Mouse (Mus musculus) MEL (cell line): ENCODE results near the gene Tox4. TPM values are rescaled to one million over a fixed set of nuclear protein-coding genes. Genes with fewer than 3 reads are reported as not detected.

Source experiments
- DNase-seq: peaks from one replicate; pipeline ENCODE4 v3.0.0; 2011; ENCODE audit warnings: low read depth, low spot score
- H3K27ac ChIP-seq: 2 replicates; pipeline ENCODE4 v1.5.1; 2012; ENCODE audit warnings: low read depth, mild to moderate bottlenecking, control low read depth, low read length, moderate library complexity; ENCODE audit not compliant: control insufficient read depth
- H3K27me3 ChIP-seq, 2 experiments: fragments of 150-350 bp in 1 of 2; sonication (generic) in 1 of 2; 2 replicates each; pipeline ENCODE4 v1.6.1; 2012; ENCODE audit warnings: low read length in 2 of 2, mild to moderate bottlenecking in 2 of 2, improper control_type of control experiment in 1 of 2, moderate library complexity in 1 of 2; ENCODE audit not compliant: insufficient read depth in 2 of 2, control insufficient read depth in 1 of 2
- H3K36me3 ChIP-seq, 2 experiments: 2 replicates each; pipeline ENCODE4 v1.6.1; 2012 to 2014; ENCODE audit warnings: low read length in 2 of 2, improper control_type of control experiment in 1 of 2, inconsistent platforms in 1 of 2, mild to moderate bottlenecking in 1 of 2; ENCODE audit not compliant: insufficient read depth in 2 of 2, control insufficient read depth in 1 of 2
- H3K4me1 ChIP-seq, 2 experiments: fragments of 150-350 bp in 1 of 2; sonication (generic) in 1 of 2; 2 replicates each; pipeline ENCODE4 v1.6.1; 2012; ENCODE audit warnings: low read length in 2 of 2, improper control_type of control experiment in 1 of 2, mild to moderate bottlenecking in 1 of 2; ENCODE audit not compliant: insufficient read depth in 2 of 2, control insufficient read depth in 1 of 2
- H3K4me3 ChIP-seq, 2 experiments: fragments of 150-350 bp in 1 of 2; sonication (generic) in 1 of 2; 2 replicates each; pipeline ENCODE4 v1.5.1; 2012; ENCODE audit warnings: low read depth in 2 of 2, low read length in 2 of 2, mild to moderate bottlenecking in 2 of 2, moderate library complexity in 2 of 2, control low read depth in 1 of 2, improper control_type of control experiment in 1 of 2; ENCODE audit not compliant: control insufficient read depth in 1 of 2, insufficient read depth in 1 of 2
- H3K79me2 ChIP-seq: 2 replicates; pipeline ENCODE4 v1.6.1; 2012; ENCODE audit warnings: mild to moderate bottlenecking, low read length, moderate library complexity; ENCODE audit not compliant: control insufficient read depth, poor library complexity, insufficient read depth
- H3K9ac ChIP-seq: 2 replicates; pipeline ENCODE4 v1.6.1; 2012; ENCODE audit warnings: low read depth, mild to moderate bottlenecking, control low read depth, low read length, moderate library complexity; ENCODE audit not compliant: control insufficient read depth, poor library complexity, severe bottlenecking
- H3K9me3 ChIP-seq: fragments of 150-350 bp; sonication (generic); replicated peaks from 2 replicates; pipeline ENCODE4 v1.6.1; 2012; ENCODE audit warnings: mild to moderate bottlenecking, low read length, improper control_type of control experiment, moderate library complexity; ENCODE audit not compliant: insufficient read depth
- BHLHE40 ChIP-seq: IDR thresholded peaks from 2 replicates; pipeline ENCODE4 v1.6.1; 2012; ENCODE audit warnings: low read depth, mild to moderate bottlenecking, inconsistent platforms, low read length, improper control_type of control experiment, borderline replicate concordance
- CHD1 ChIP-seq: IDR thresholded peaks from 2 replicates; pipeline ENCODE4 v1.6.1; 2012; ENCODE audit warnings: low read depth, mild to moderate bottlenecking, inconsistent platforms, low read length, improper control_type of control experiment
- CHD2 ChIP-seq: IDR thresholded peaks from 2 replicates; pipeline ENCODE4 v1.6.1; 2011; ENCODE audit warnings: low read length, improper control_type of control experiment
- CTCF ChIP-seq, 3 experiments: IDR thresholded peaks in 2 of 3; conservative IDR thresholded peaks in 1 of 3; 2 replicates each; pipeline ENCODE4 v1.5.1; 2011 to 2012; ENCODE audit warnings: low read length in 3 of 3, low read depth in 2 of 3, mild to moderate bottlenecking in 2 of 3, improper control_type of control experiment in 1 of 3, inconsistent platforms in 1 of 3, mixed read lengths in 1 of 3, moderate library complexity in 1 of 3; ENCODE audit not compliant: control insufficient read depth in 1 of 3, insufficient read depth in 1 of 3, poor library complexity in 1 of 3, severe bottlenecking in 1 of 3
- E2F4 ChIP-seq: IDR thresholded peaks from 2 replicates; pipeline ENCODE4 v1.6.1; 2011; ENCODE audit warnings: low read depth, low read length, improper control_type of control experiment, borderline replicate concordance
- ELF1 ChIP-seq: IDR thresholded peaks from 2 replicates; pipeline ENCODE4 v1.6.1; 2014; ENCODE audit warnings: low read depth, mild to moderate bottlenecking, inconsistent platforms, low read length, improper control_type of control experiment, moderate library complexity
- EP300 ChIP-seq, 2 experiments: IDR thresholded peaks; 2 replicates each; pipeline ENCODE4 v1.6.1; 2011; ENCODE audit warnings: improper control_type of control experiment in 2 of 2, low read length in 2 of 2, low read depth in 1 of 2, mild to moderate bottlenecking in 1 of 2
- ETS1 ChIP-seq: IDR thresholded peaks from 2 replicates; pipeline ENCODE4 v1.6.1; 2012; ENCODE audit warnings: low read depth, mild to moderate bottlenecking, inconsistent platforms, low read length, improper control_type of control experiment, moderate library complexity
- GATA1 ChIP-seq: IDR thresholded peaks from 2 replicates; pipeline ENCODE4 v1.6.1; 2011; ENCODE audit warnings: low read depth, low read length, improper control_type of control experiment
- JUND ChIP-seq: IDR thresholded peaks from 2 replicates; pipeline ENCODE4 v1.6.1; 2011; ENCODE audit warnings: low read depth, mild to moderate bottlenecking, improper control_type of control experiment, low read length
- MAFK ChIP-seq: IDR thresholded peaks from 2 replicates; pipeline ENCODE4 v1.6.1; 2011; ENCODE audit warnings: low read depth, mild to moderate bottlenecking, low read length, improper control_type of control experiment, borderline replicate concordance
- MAX ChIP-seq: IDR thresholded peaks from 2 replicates; pipeline ENCODE4 v1.6.1; 2011; ENCODE audit warnings: low read length, improper control_type of control experiment
- MAZ ChIP-seq: IDR thresholded peaks from 2 replicates; pipeline ENCODE4 v1.6.1; 2012; ENCODE audit warnings: low read depth, mild to moderate bottlenecking, inconsistent platforms, low read length, improper control_type of control experiment
- MEF2A ChIP-seq: IDR thresholded peaks from 2 replicates; pipeline ENCODE4 v1.6.1; 2014; ENCODE audit warnings: low read depth, mild to moderate bottlenecking, inconsistent platforms, low read length, improper control_type of control experiment; ENCODE audit not compliant: poor library complexity, insufficient replicate concordance, severe bottlenecking; ENCODE audit errors: extremely low read depth
- MXI1 ChIP-seq: IDR thresholded peaks from 2 replicates; pipeline ENCODE4 v1.6.1; 2011; ENCODE audit warnings: mild to moderate bottlenecking, low read depth, low read length, improper control_type of control experiment
- MYB ChIP-seq: IDR thresholded peaks from 2 replicates; pipeline ENCODE4 v1.6.1; 2011; ENCODE audit warnings: mild to moderate bottlenecking, low read depth, low read length, improper control_type of control experiment
- NELFE ChIP-seq: IDR thresholded peaks from 2 replicates; pipeline ENCODE4 v1.6.1; 2011; ENCODE audit warnings: low read depth, low read length, improper control_type of control experiment
- NRF1 ChIP-seq: IDR thresholded peaks from 2 replicates; pipeline ENCODE4 v1.6.1; 2014; ENCODE audit warnings: low read depth, mild to moderate bottlenecking, inconsistent platforms, low read length, improper control_type of control experiment, moderate library complexity; ENCODE audit not compliant: poor library complexity, insufficient read depth, severe bottlenecking
- POLR2AphosphoS2 ChIP-seq: IDR thresholded peaks from 2 replicates; pipeline ENCODE4 v1.6.1; 2011; ENCODE audit warnings: low read length, improper control_type of control experiment
- POLR2AphosphoS5 ChIP-seq: IDR thresholded peaks from 2 replicates; pipeline ENCODE4 v1.6.1; 2012; ENCODE audit warnings: low read depth, borderline replicate concordance, mild to moderate bottlenecking, inconsistent platforms, low read length, moderate library complexity, mixed read lengths
- RAD21 ChIP-seq: IDR thresholded peaks from 2 replicates; pipeline ENCODE4 v1.6.1; 2011; ENCODE audit warnings: mild to moderate bottlenecking, low read depth, low read length, improper control_type of control experiment
- RCOR1 ChIP-seq: IDR thresholded peaks from 2 replicates; pipeline ENCODE4 v1.6.1; 2012; ENCODE audit warnings: low read depth, mild to moderate bottlenecking, inconsistent platforms, low read length, improper control_type of control experiment
- SIN3A ChIP-seq: IDR thresholded peaks from 2 replicates; pipeline ENCODE4 v1.6.1; 2012; ENCODE audit warnings: low read length, improper control_type of control experiment, inconsistent platforms
- SMC3 ChIP-seq: IDR thresholded peaks from 2 replicates; pipeline ENCODE4 v1.6.1; 2011; ENCODE audit warnings: low read depth, low read length, improper control_type of control experiment
- TAL1 ChIP-seq: IDR thresholded peaks from 2 replicates; pipeline ENCODE4 v1.6.1; 2012; ENCODE audit warnings: mild to moderate bottlenecking, inconsistent platforms, low read length, moderate library complexity, mixed read lengths
- TBP ChIP-seq: IDR thresholded peaks from 2 replicates; pipeline ENCODE4 v1.8.0; 2011; ENCODE audit warnings: low read depth, low read length, improper control_type of control experiment
- UBTF ChIP-seq: IDR thresholded peaks from 2 replicates; pipeline ENCODE4 v1.6.1; 2012; ENCODE audit warnings: low read depth, mild to moderate bottlenecking, inconsistent platforms, low read length, improper control_type of control experiment, moderate library complexity, borderline replicate concordance; ENCODE audit not compliant: insufficient read depth
- USF1 ChIP-seq: IDR thresholded peaks from 2 replicates; pipeline ENCODE4 v1.6.1; 2014; ENCODE audit warnings: low read depth, mild to moderate bottlenecking, inconsistent platforms, low read length, improper control_type of control experiment, moderate library complexity
- USF2 ChIP-seq, 2 experiments: IDR thresholded peaks; 2 replicates each; pipeline ENCODE4 v1.6.1; 2011 to 2012; ENCODE audit warnings: improper control_type of control experiment in 2 of 2, low read length in 2 of 2, borderline replicate concordance in 1 of 2, inconsistent platforms in 1 of 2, low read depth in 1 of 2, mild to moderate bottlenecking in 1 of 2; ENCODE audit not compliant: insufficient read depth in 1 of 2
- ZC3H11A ChIP-seq: IDR thresholded peaks from 2 replicates; pipeline ENCODE4 v1.6.1; 2012; ENCODE audit warnings: low read depth, mild to moderate bottlenecking, inconsistent platforms, low read length, improper control_type of control experiment
- ZMIZ1 ChIP-seq: IDR thresholded peaks from 2 replicates; pipeline ENCODE4 v1.6.1; 2012; ENCODE audit warnings: low read depth, mild to moderate bottlenecking, inconsistent platforms, low read length, improper control_type of control experiment, moderate library complexity
- ZNF384 ChIP-seq: IDR thresholded peaks from 2 replicates; pipeline ENCODE4 v1.6.1; 2012; ENCODE audit warnings: low read depth, mild to moderate bottlenecking, inconsistent platforms, low read length, improper control_type of control experiment
- polyA plus RNA-seq, 2 experiments: library from polyadenylated mRNA; stranded (reverse) in 1 of 2; unstranded in 1 of 2; fragments of >175 nt in 1 of 2; fragments of >200 nt in 1 of 2; gene quantifications; 2 replicates each; pipeline versions ENCODE4 v1.2.1 to v1.2.4; 2012; ENCODE audit warnings: low replicate concordance in 2 of 2, low read depth in 1 of 2; ENCODE audit not compliant: insufficient read length in 2 of 2, insufficient read depth in 1 of 2, missing spikeins in 1 of 2
- total RNA-seq: library from RNA; depleted of rRNA; stranded (reverse); fragments of 300-350 nt; gene quantifications from 2 replicates; pipeline ENCODE4 v1.2.3, GENCODE M21; 2012

The Tox4 gene
- total and polyA plus RNA-seq, 3 experiments = 35.1 to 42.2 TPM; not detected in 1

DNA sequence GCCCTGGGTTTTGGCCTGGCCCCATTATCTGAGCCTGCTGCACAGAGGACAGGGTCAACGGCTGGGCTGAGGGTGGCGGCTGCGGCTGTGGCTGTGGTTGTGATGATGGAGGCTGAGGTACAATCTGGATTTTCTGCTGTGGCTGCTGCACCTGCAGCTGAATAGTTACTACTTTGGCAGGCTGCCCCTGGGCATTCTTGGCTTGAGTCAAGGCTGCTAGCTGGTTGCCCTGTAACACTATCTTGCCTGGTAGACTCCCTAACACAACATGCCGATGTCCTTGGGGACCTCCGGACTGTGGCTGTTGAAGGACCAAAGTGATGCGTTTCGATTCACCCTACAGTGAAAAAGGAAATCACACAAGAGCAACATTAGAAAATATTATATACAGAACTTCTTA is 43.8 kb upstream of the Tox4 start:
- no peak for DNase-seq
- peaks cover 10% of the 10 kb centered on the region for H3K79me2 ChIP-seq
- no peak overlapping the region for H3K27ac ChIP-seq
- peaks cover 20 to 24% of the 10 kb centered on the region in 2 experiments for H3K36me3 ChIP-seq
- H3K4me1 ChIP-seq = peaks cover 6 to 19% of the 10 kb centered on the region in 2 experiments
- no peaks in the 10 kb centered on the region for H3K9me3 ChIP-seq
- no peak for TF ChIP-seq ZNF384
- TF ChIP-seq SMC3 = no peak
- no peak for TF ChIP-seq EP300 (IDR thresholded peaks at IDR 0.05; ENCODE audit: low read depth in 1 of 2, low read length in 2 of 2)
- TF ChIP-seq NRF1 = no peak
- no peak for TF ChIP-seq ZMIZ1
- no peak for TF ChIP-seq NELFE
- TF ChIP-seq ZC3H11A = no peak
- TF ChIP-seq UBTF = no peak
- no peak for TF ChIP-seq MEF2A
- TF ChIP-seq BHLHE40 = no peak
- no peak for TF ChIP-seq POLR2AphosphoS2
- no peak for TF ChIP-seq MAZ
- TF ChIP-seq CTCF (IDR thresholded peaks at IDR 0.05 in 2 of 3, conservative IDR thresholded peaks at IDR 0.05 in 1 of 3; ENCODE audit: control insufficient read depth in 1 of 3, insufficient read depth in 1 of 3, low read depth in 2 of 3, low read length in 3 of 3, poor library complexity in 1 of 3, severe bottlenecking in 1 of 3) = no peak
- TF ChIP-seq ETS1 = no peak
- TF ChIP-seq MYB = no peak
- TF ChIP-seq MAX = no peak
- TF ChIP-seq TBP = no peak
- no peak for TF ChIP-seq CHD1
- no peak for TF ChIP-seq JUND
- no peak for TF ChIP-seq POLR2AphosphoS5
- H3K27me3 ChIP-seq = no peaks in the 10 kb centered on the region
- H3K4me3 ChIP-seq = no peak overlapping the region
- H3K9ac ChIP-seq = no peak overlapping the region

DNA sequence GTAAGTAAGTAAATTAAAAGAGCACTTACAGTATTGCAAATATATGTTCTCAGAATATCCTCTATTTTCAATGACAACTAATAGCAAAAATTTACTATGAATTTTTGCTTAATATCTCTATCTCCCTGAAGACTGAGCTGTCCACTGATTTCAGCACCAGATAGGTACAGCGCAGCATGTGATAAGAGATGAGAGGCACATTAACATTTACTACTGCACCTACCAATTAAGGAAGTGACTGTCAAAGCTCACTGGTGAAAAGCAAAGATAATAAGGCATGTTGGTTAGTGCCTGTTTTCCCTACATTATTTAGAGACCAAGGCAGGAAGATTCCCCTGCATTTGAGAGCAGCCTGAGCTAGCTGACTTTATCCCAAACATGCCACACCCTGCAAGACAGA is 42.7 kb upstream of the Tox4 start:
- no peak overlapping the region for H3K9ac ChIP-seq
- H3K9me3 ChIP-seq = no peaks in the 10 kb centered on the region
- peaks cover 19% of the 10 kb centered on the region for H3K79me2 ChIP-seq
- no peak overlapping the region for H3K4me3 ChIP-seq
- H3K4me1 ChIP-seq = peaks cover 6 to 19% of the 10 kb centered on the region in 2 experiments
- H3K27me3 ChIP-seq = no peaks in the 10 kb centered on the region
- peak; percentile 46 for DNase-seq
- peak overlapping the region; percentile 27 for H3K27ac ChIP-seq
- peaks cover 15 to 26% of the 10 kb centered on the region in 2 experiments for H3K36me3 ChIP-seq
- no peak for TF ChIP-seq ZC3H11A
- TF ChIP-seq TBP = no peak
- peak; percentile 74 for TF ChIP-seq SIN3A
- TF ChIP-seq CHD2 = no peak
- TF ChIP-seq RCOR1 = peak; percentile 57
- no peak for TF ChIP-seq RAD21
- TF ChIP-seq NELFE = no peak
- peak; percentile 96 for TF ChIP-seq GATA1
- peak; percentile 67 to 78 for TF ChIP-seq EP300 (IDR thresholded peaks at IDR 0.05; ENCODE audit: low read depth in 1 of 2, low read length in 2 of 2)
- peak; percentile 42; the same call in 1 of the 2 replicates for TF ChIP-seq ETS1
- TF ChIP-seq E2F4 = no peak
- no peak for TF ChIP-seq USF2 (IDR thresholded peaks at IDR 0.05; ENCODE audit: borderline replicate concordance in 1 of 2, insufficient read depth in 1 of 2, low read depth in 1 of 2, low read length in 2 of 2)
- no peak for TF ChIP-seq USF1
- TF ChIP-seq MAFK = no peak
- no peak for TF ChIP-seq BHLHE40
- peak; percentile 10; the same call in 1 of the 2 replicates for TF ChIP-seq TAL1
- TF ChIP-seq MXI1 = peak; percentile 79
- no peak for TF ChIP-seq MAZ
- peak; percentile 55; the same call in 1 of the 2 replicates for TF ChIP-seq ELF1
